Mouse (Mus musculus) G1E (cell line): ENCODE results near the gene H2-DMb2.

ENCODE experiments used
- CTCF ChIP-seq: IDR thresholded peaks from 2 replicates; pipeline ENCODE4 v1.5.1; 2012; ENCODE audit warnings: low read depth, low read length, inconsistent platforms, mixed read lengths
- GATA1 ChIP-seq: IDR thresholded peaks from 2 replicates; pipeline ENCODE4 v1.6.1; 2012; ENCODE audit warnings: borderline replicate concordance, low read length, inconsistent platforms, mixed read lengths
- GATA2 ChIP-seq: IDR thresholded peaks from 2 replicates; pipeline ENCODE4 v1.6.1; 2012; ENCODE audit warnings: low read depth, low read length, inconsistent platforms, borderline replicate concordance
- POLR2AphosphoS5 ChIP-seq: IDR thresholded peaks from 2 replicates; pipeline ENCODE4 v1.6.1; 2012; ENCODE audit warnings: low read depth, low read length, inconsistent platforms; ENCODE audit not compliant: insufficient replicate concordance
- TAL1 ChIP-seq: conservative IDR thresholded peaks from 2 replicates; pipeline ENCODE4 v1.6.1; 2012; ENCODE audit warnings: low read depth, low read length, inconsistent platforms, mixed read lengths

DNA sequence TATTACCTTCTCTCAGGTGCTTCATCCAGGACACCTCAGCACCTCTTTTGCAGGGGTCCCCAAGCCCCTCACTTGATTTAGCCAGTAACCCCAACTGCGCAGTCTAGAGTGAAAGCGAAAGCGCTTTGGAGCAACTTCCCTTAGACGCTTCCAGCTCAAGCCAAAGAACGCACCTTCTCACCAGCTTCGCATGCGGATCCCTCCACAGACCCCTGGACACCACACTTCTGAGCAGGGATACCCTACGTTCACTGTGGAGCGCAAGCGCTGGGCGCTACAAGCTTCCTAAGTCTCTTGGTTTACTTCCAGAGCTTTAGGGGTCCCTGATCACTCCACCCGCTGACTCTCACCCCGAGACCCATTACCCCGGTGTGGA, 43.8 kb downstream of the H2-DMb2 start:
- TF ChIP-seq GATA1 (no peak), CTCF (no peak), POLR2AphosphoS5 (no peak), GATA2 (no peak), TAL1 (no peak)
